Comparison of ENCODE assay signal across 19 mouse cellular contexts in genomic region chr4:128782037-128782436, GRCm38 (mm10). TPM values are rescaled to one million over a fixed set of nuclear protein-coding genes. Genes with fewer than 3 reads are reported as not detected.
"Had no signal": no experiment of that assay in that cellular context is flagged by ENCODE, and none has a peak within 500 bp of the region (broad histone marks: within the 10 kb centered on the region; RNA-seq: fewer than 3 reads in every experiment).

No protein-coding gene starts in this region.

- H3K4me3 ChIP-seq: limb, embryonic 12.5 days; limb, embryonic 15.5 days; liver, embryonic 12.5 days; midbrain, embryonic 12.5 days; midbrain, embryonic 15.5 days; neural tube, embryonic 12.5 days; neural tube, embryonic 15.5 days; stomach, embryonic 15.5 days had no signal

- H3K27ac ChIP-seq: kidney, postnatal 0 days; limb, embryonic 12.5 days; limb, embryonic 15.5 days; liver, embryonic 12.5 days; midbrain, embryonic 12.5 days; midbrain, embryonic 15.5 days; neural tube, embryonic 12.5 days; neural tube, embryonic 15.5 days; stomach, embryonic 15.5 days had no signal

- H3K4me1 ChIP-seq: limb, embryonic 12.5 days; limb, embryonic 15.5 days; midbrain, embryonic 12.5 days; midbrain, embryonic 15.5 days; stomach, embryonic 15.5 days had no signal

- DNase-seq: kidney, adult 18-20 months; left cerebral cortex, postnatal 4 days; lung, adult 2 months; lung, postnatal 14 days; retina, postnatal 1 day; right cerebral cortex, postnatal 25 days; spleen, adult 18-20 months; thymus, postnatal 25 days had no signal

- H3K27me3 ChIP-seq: limb, embryonic 12.5 days; limb, embryonic 15.5 days; liver, embryonic 12.5 days; midbrain, embryonic 12.5 days; midbrain, embryonic 15.5 days; neural tube, embryonic 12.5 days; neural tube, embryonic 15.5 days; stomach, embryonic 15.5 days had no signal

- H3K9ac ChIP-seq: limb, embryonic 12.5 days; limb, embryonic 15.5 days; midbrain, embryonic 12.5 days; midbrain, embryonic 15.5 days; neural tube, embryonic 12.5 days; neural tube, embryonic 15.5 days; stomach, embryonic 15.5 days had no signal

- H3K4me2 ChIP-seq: limb, embryonic 12.5 days; limb, embryonic 15.5 days; liver, embryonic 12.5 days; midbrain, embryonic 12.5 days; midbrain, embryonic 15.5 days; neural tube, embryonic 12.5 days; neural tube, embryonic 15.5 days; stomach, embryonic 15.5 days had no signal

- H3K9me3 ChIP-seq: limb, embryonic 12.5 days; limb, embryonic 15.5 days; liver, embryonic 12.5 days; midbrain, embryonic 12.5 days; midbrain, embryonic 15.5 days; neural tube, embryonic 12.5 days; neural tube, embryonic 15.5 days; stomach, embryonic 15.5 days had no signal

- ATAC-seq: intestine, embryonic 16.5 days; midbrain, embryonic 15.5 days had no signal

RNA-seq across cellular contexts. Expression of gene A3galt2, which starts 26.9 kb away (rescaled TPM):
- total RNA-seq: megakaryocyte progenitor cell, adult 5-6 weeks had no signal
